Mouse (Mus musculus): ENCODE measurements at regions not wholly inside any gene's neighbourhood (a gene's known extent, or its start where the extent isn't known, plus 50 kb on each side); places are given as distances from the start of the nearest gene placed in this dataset.

DNA sequence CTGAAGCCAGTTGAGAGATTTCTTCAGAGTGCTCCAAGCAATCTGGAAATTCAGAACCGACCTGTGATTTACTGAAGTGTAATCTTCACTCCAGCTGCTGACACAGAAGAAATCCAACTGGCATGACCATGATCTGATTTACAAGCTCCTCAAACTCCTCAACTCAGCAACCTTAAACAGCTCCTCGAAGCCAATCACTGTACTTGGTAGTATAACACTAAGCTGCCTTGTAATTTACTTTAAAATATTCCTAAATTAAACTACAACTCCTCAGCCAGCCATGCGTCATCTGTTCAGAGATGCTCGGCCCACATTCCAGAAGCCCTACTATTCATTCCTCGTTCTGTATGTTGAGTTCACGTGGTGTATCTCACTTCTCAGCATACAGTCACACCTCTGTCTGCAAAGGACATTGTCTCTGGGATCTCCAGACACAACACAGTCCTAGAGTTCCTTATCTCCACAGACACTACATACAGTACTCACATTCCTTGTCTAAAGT lies 116.0 kb upstream of the Smad1 start:
- DNase-seq (ENCODE audit: low spot score in 2 of 2) = peak in 1 of 2 experiments; percentile 3

DNA sequence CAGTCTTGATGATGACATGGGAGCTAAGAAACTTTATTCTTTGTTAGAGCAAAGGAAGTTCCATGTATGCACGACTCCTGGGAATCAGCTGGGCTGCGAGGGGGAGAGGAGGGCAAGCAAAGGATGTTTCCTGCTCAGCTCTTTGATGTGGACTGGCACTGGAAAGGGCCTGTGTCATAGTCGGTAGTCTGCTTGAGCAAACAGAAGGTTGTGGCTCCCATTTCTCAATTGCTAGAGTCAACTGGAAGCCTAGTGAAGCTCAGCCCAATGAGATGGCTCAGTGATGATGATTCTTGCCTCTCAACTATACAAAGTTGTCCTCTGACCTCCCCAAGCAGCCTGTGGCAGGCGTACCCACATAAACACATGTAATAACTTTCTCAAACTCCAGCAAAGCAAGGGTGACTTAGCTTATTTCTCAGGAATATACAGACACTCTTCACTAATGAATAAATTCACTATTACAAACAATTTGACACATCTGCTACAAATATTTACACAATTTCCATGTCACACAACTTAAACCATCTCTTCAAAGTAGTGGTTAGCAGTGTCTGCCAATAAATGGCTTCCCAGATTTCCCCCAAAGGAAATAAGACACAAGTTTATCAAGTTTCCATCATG lies 115.4 kb upstream of the Smad1 start:
- no peak for DNase-seq (ENCODE audit: low spot score in 2 of 2)

DNA sequence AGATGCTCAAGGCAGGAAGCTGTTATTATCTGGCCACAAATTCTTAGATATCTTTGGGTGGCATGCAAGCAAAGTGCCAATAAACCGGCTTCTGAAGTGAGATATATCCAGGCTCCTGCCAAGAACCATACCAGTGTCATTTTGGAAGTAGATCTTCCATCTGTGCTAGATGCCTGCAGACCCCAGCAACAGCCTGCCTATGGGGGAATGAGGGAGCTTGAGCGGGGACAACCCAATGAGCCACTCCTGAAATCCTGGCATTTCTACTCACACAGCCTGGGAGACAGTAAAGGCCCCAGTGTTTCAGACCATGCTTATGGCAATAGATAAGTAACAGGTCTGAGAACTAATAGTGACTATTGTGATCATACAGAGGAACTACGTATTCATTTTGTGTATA lies 109.3 kb upstream of the Smad1 start:
- no peak for DNase-seq (ENCODE audit: low spot score in 2 of 2)

DNA sequence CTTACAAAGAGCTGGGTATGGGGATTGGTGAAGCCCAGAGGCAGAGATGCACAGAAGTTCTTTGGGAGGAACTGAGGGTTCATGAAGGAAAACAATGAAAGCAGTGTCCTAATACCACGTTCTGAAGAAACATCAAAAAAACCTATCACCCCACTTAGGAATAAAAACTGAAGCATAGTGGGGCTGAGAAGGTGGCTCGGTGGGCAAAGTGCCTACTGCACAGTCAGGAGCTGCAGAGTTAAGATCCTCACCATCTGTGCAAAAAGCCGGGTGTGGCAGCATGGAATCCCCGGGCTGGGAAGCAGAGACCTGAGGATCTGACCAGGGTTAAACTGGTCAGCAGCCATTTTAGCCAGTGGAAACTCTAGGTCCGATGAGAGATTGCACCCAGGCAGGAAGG lies 106.1 kb upstream of the Smad1 start:
- DNase-seq (ENCODE audit: low spot score in 2 of 2) = no peak

DNA sequence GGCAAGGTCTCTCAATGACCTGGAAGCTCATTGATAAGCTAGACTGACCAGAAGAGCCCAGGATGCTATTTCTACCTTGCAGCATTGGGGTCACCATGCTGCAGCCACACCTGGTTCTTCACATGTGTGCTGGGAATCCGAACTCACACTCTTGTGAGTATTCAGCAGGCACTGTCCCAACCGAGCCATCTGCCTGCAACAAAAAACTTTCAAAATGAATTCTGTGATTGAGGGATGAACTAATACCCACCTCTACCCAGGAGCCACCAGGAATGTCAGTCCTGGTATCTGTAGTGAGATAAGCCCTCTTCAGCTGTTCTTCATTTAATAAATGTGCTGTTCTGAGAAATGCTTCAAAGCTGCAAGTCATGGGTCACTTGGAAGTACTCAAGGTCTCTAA lies 104.6 kb upstream of the Smad1 start:
- DNase-seq (ENCODE audit: low spot score in 2 of 2) = no peak

DNA sequence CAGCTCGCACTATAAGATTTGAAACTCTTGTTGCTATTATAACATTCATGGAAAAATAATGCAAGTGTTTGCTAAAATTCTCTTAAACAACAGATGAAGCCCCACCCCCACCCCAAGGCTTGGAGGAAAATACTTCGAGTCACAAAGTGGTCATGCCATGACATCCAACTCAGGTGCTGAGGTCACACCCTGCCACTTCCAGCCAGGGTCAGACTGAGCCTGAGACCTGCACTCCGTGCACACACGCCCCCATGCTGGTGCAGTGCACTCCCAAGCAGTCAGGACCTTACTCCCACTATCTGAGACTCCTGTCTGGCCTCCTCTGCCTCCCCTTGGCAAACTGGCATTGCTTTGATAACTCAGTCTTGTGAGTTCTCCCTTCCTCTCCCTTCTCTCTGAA lies 102.7 kb upstream of the Smad1 start:
- no peak for DNase-seq (ENCODE audit: low spot score in 2 of 2)

DNA sequence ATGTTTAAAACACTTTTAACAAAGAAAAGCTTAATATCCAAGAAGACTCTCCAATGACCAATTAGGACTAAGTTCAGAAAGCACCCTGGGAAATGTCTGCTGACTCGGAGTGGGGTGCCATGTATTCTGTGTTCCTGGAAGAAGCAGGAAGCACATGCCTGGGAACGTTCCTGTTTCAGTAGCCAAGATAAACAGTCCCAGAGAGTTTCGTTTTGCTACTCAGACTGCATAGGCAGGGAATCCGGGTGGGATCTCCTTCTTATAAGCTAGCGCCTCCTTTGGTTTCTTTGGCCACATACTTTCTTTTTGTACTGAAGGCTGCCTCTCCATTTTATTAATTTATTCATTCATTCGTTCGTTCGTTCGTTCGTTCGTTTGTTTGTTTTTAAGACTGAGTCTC lies 101.9 kb upstream of the Smad1 start:
- DNase-seq (ENCODE audit: low spot score in 2 of 2) = no peak

DNA sequence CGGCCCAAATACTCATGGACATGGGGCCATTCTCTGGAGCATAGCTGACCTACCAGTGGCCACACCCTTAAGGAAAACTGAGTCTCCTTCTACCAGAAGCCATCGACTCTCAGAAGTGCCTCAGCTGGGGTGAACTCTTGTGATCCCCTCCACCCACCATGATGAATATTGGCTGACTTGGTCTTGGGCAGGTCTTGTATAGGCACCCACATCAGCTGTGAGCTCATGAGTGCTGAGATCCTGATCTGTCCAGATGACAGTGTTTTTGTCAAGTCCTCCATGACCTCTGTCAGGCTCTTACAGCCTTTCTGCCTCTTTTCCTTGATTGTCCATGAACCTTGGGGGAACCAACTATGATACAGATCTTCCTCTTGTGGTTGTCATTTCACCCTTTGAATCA lies 99.9 kb upstream of the Smad1 start:
- DNase-seq (ENCODE audit: low spot score in 2 of 2) = no peak

DNA sequence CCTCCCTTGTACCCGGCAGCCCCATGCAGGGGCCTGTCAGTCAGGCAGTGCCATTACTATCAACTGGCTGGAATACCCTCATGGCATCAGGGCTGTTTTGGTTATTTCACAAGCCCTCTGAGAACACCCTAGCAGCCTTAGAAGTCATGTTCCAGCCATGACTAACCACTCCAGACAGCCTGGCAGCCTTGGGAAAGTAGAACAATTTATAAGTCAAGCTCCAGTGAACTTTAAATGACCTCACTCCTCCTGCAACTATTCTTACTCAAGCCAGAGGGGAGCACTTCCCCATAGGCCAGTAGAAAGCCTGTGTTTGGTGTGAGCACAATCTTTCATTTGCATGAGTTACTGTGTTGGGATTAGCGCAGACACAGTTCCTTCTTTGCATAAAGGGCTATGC lies 99.3 kb upstream of the Smad1 start:
- DNase-seq (ENCODE audit: low spot score in 2 of 2) = no peak

DNA sequence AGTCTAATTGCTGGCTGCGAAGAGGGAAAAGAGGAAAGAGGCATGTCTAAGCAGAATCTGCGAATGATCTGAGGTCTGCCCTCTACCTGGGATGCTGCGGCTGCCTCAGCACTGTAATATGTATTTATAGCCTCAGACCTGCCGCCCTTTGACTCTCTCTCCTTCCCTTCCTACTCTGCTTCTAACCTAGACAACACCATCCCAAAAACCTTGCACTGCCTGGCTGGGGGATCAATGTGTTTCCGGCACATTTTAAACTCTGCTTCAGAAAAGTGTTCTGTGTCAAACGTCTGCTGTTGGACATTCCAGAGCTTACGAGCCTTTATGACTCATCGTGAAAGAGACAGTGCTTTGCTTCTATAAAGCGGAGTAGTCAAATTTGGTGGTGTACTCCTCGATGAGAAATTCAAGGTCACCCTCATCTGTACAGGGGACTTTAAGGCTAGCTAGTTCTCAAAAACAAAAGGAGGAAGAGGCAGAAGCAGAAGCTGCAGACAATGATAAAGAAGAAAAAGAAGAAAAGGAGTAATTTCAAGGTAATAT lies 91.9 kb upstream of the Smad1 start:
- no peak for DNase-seq (ENCODE audit: low spot score in 2 of 2)

DNA sequence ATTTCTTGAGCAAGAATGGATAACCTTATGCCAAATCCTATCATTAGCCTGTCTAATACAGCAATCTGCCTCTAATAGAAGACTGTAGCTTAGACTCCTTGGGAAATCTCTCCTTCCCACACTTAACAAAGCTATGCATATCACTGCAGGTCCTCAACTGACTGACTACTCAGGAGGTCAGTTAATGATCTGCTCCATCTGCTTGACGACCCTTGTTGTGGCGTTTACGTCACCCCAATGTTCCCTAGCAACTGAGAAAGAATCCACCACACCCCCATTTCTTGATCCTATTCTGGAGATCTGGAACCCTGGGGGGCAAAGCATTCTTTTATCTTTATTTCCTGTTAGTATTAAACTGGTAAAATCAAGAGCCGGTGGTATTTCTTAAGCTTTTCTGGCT lies 91.4 kb upstream of the Smad1 start:
- DNase-seq (ENCODE audit: low spot score in 2 of 2) = no peak

DNA sequence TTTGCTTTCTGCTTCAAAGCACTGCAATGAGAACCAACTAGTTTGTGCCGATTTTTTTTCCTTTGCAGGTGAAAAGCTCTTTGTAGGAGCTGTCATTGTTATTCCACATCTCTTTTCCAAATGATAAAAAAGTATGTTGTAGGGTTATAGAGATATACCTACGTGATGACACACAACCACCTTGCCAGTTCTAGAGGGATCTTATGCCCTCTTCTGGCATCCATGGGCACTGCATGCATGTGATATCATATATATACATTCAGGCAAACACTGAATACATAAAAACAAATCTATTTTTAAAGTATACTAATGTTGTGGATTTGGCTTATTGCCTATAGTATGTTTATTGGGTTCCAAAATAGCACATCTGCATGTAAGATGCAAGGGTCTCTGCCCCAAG lies 89.5 kb upstream of the Smad1 start:
- DNase-seq (ENCODE audit: low spot score in 2 of 2) = no peak

DNA sequence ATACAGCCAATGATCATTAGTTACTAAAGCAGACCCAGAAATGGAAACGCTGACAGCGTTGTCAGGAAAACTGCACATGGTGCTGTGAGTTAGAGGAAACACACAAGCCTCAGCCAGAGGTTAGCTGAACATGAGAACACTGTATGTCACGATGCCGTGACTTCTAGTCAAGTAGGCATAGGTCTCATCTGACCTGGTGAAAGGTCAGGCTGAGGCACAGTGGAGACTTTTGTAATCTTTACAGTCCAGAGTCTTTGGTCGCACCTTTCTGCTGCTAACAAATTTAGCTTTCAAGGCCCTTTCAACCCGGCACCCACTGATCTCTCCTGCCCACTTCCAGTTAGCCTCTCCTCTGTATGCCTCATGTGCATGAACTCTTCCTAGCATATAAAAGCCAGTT lies 88.3 kb upstream of the Smad1 start:
- DNase-seq (ENCODE audit: low spot score in 2 of 2) = no peak

DNA sequence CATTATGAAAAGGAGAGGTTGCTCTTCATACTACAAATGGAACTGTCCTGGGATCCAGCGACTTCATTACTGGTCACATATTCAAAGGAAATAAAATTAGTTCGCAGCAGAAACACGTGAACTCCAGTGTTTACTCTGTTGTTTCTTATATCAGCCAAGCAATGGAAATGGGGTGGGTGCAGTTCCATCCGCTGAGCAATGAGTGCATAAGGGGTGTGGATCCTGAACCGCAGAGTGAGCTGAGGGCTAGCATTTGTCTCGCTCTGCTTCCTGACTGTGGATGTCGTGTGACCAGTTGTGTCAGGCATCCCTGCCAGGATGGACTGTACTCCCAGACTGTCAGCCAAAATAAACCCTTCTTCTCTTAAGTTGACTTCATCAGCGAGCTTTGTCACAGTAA lies 80.0 kb upstream of the Smad1 start:
- DNase-seq (ENCODE audit: low spot score in 2 of 2) = no peak

DNA sequence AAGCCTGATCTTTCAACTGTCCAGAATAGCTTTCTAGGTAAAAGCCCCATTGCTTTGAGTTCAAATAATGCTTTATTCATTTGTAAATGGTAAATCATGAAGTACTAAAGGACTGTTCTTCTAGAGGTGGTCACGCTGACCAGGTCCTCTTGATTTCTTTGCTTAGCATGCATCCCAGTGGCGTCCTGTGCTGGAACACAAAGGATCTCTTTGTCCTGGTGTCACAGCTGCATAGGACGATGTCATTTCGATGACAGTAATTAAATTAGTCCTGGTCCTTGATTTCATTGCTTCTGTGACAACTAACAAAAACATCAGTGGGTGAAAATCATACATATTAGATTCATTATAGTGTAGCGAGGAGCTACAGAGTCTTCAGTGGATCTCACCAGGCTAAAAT lies 76.7 kb upstream of the Smad1 start:
- DNase-seq (ENCODE audit: low spot score in 2 of 2) = no peak

DNA sequence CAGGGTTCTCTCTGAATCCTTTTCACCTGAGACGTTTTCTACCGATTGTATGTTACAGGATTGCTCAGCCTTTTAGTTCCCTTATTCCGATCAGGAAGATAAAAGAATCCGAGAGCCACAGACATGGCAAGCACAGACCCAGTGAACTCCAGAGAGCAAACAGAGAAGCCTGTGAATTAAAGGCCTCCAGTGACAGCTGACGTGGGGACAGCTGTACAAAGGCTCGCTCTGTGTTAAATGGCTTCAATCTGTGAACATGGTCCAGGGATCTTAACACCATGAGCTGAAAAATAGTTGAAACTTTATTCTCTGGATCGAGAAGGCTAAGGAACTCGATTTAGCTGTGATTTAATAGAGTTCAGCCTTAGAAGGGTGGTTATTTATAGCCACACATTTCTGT lies 75.4 kb upstream of the Smad1 start:
- DNase-seq (ENCODE audit: low spot score in 2 of 2) = no peak

DNA sequence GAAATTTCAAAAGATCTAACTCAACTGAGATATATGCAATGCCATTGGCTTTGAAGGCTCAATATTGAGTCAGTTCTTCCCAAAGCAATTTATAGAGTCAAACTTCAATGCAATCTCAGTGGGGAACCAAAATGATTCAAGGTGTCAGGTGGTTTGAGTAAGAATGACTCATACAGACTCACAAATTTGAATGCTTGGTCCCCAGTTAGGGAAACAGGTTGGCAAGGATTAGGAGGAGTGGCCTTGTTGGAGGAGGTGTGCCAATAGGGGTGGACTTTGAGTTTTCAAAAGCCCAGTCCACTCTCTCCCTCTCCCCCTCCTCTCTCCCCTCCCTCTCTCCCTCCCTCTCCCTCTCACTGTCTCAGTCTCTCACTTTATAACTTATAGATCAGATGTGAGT lies 52.8 kb upstream of the Smad1 start:
- DNase-seq (ENCODE audit: low spot score in 2 of 2) = no peak

DNA sequence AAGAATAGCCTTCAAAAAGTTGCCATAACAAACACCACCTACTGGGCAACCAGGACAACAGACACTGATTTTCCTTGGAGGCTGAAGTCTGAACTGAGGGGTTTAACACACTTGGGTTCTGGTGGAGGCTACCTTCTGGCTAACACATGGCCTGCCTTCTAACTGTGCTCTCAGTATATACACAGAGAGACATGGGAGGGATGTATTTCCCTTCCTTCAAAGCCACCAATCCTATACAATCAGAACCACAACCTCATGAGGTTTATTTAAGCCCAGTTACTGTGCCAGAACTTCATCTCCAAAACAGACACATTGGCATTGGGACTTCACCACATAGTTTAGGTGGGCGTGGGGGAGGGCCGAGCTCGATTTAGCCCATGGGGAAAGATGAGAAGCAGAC lies 50.1 kb upstream of the Smad1 start:
- no peak for DNase-seq (ENCODE audit: low spot score in 2 of 2)
